Mouse (Mus musculus) kidney, adult 9 months (tissue): ENCODE measurements around the gene C1qtnf4.
A peak's percentile ranks its signal among the peaks of the same experiment; 100 is the strongest.
"Not testable (repeated sequence)": the region's sequence is repeated elsewhere in the genome, so short reads cannot be mapped to it uniquely, and the experiment has no call there.

ENCODE experiments used
- DNase-seq: peaks from one replicate; pipeline ENCODE4 v3.0.0; 2022

C1qtnf4 gene

GRCm38 (mm10) chr2:90887627-90888026 lies 2.0 kb downstream of the C1qtnf4 start:
- no peak for DNase-seq

- DNase-seq = peak; percentile 34
Observed at GRCm38 (mm10) chr2:90889550-90890548, 4.2 kb downstream of the C1qtnf4 start.

GRCm38 (mm10) chr2:90893673-90894298 lies 8.1 kb downstream of the C1qtnf4 start:
- DNase-seq = no peak

GRCm38 (mm10) chr2:90894299-90894677 lies 8.6 kb downstream of the C1qtnf4 start:
- not testable (repeated sequence) for DNase-seq

- DNase-seq = no peak
Observed at GRCm38 (mm10) chr2:90903398-90903797, 17.7 kb downstream of the C1qtnf4 start.

GRCm38 (mm10) chr2:90904076-90904855 lies 18.6 kb downstream of the C1qtnf4 start, which contains the start of the genes Kbtbd4 and Ndufs3:
Gene Kbtbd4 (plus strand): TSS chr2:90904740.
Gene Ndufs3 (minus strand): TSS chr2:90904827.
- peak; percentile 92 for DNase-seq

DNA sequence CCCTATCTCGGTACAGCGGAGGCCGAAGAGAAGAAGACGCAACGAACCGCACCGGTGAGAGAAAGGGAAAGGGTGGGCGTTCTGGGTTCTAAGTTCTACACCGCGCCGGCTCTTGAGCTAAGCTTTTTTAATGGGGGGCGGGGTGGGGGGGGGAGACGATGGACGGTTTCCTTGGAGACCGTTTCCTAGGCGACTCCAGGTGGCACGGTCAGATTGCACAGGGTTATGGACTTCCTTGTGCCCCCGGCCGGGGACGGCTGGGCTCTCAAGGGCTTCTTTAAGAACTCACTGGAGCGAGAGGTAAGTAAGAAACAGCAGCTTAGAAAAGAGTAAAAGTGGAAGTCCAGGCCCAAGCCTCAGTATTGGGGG lies 19.2 kb downstream of the C1qtnf4 start:
- DNase-seq = no peak

GRCm38 (mm10) chr2:90906721-90907120 lies 21.1 kb downstream of the C1qtnf4 start:
- no peak for DNase-seq

DNA sequence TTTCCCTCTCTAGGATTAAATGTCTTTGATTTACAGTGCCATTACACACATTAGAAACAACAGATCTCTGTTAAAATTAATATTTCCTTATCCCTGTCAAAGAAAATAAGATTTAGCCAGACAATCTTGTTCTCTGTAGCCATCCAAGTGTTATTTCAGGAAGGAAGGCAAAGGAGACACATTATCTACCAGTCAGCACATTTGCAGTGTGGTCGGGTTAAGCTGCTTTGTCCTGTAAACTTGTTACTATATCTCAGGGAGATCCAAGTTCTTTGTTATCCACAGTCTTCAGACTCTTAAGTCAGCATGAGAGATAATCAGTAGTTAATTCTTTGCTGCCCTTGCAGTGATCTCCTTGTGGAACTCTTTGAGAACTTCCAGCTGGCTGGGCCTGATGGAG lies 25.2 kb downstream of the C1qtnf4 start:
- DNase-seq = no peak

GRCm38 (mm10) chr2:90911668-90912067 lies 26.0 kb downstream of the C1qtnf4 start:
- no peak for DNase-seq

DNA sequence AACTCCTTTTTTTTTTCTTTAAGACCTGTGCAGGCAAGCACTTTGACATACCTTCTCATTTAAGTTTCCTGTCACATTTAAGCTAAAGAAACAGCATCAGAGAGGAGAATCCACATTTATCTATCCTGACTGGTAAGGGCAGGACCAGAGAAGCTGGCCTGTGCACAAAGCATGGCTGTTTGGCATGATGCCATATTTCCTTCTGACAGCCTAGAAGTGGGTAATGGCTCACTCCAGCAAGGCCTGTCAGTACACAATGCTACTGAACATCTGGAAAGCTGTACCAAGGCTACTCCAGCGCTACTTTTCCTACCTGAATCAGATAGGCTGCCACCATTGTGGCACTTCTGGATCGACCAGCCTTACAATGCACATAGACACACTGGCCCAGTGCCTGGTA lies 28.0 kb downstream of the C1qtnf4 start:
- DNase-seq = peak; percentile 63

DNA sequence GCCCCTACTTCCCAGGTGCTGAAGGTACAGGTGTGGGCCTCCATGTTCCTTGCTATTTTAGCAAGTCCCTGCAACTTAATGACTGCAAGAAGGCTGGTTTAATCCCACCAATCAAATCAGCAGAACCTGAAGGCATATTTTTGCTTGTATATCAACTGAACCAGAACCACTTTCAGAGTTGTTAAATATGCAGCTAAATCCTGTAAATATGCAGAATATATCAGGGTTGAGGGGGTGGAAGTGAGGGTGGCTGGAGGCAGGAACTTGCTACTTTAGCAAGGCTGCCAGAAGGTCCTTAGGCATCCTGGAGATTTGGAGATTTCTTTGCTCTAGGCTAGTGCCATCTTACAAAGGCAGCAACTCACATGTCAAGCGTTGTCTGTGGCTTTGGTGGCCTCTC lies 29.9 kb downstream of the C1qtnf4 start:
- no peak for DNase-seq

- DNase-seq = no peak
Observed at GRCm38 (mm10) chr2:90916560-90917232, 31.0 kb downstream of the C1qtnf4 start.

DNA sequence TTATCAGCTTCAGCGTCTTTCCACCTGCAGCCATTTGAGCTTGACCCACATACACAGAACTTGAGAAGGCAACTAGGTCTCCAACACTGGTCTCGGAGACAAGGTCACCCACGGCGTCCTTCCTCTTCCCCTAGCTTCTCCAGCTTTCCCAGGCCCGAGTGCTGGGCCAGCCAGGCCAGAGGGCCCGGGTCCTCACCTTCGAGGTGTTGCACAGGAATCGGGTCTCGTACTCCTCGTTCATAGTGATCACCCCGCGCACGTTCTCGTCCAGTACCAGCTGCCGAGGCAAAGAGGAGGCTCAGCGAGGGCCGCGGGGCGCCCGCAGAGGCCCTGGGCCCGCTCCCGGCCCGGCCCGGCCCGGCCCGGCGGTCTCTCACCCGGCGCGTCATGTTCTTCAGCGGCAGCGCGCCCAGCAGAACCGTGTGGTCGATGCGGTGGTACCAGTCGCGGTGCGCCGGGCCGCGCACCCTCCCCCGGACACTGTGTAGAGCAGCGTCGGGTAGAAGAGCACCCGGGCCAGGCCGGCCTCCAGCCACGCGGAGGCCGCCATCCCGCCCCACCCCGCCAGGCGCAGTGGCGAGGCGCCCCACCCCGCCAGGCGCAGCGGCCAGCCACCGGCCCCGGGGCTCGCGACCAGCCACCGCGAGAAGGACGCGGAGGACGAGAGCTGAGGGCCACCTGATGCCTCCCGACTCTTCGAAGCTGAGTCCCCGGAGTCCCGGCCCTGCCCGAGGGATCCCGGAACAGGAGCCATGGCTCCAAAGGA lies 31.8 kb downstream of the C1qtnf4 start:
- DNase-seq = peak; percentile 63

GRCm38 (mm10) chr2:90917999-90918698 lies 32.5 kb downstream of the C1qtnf4 start:
- DNase-seq = peak; percentile 92

- no peak for DNase-seq
Observed at GRCm38 (mm10) chr2:90921178-90921577, 35.5 kb downstream of the C1qtnf4 start.

GRCm38 (mm10) chr2:90922636-90923035 lies 37.0 kb downstream of the C1qtnf4 start:
- no peak for DNase-seq

- DNase-seq = no peak
Observed at GRCm38 (mm10) chr2:90928566-90928965, 42.9 kb downstream of the C1qtnf4 start.

- DNase-seq = no peak
Observed at GRCm38 (mm10) chr2:90931829-90932228, 46.2 kb downstream of the C1qtnf4 start.

DNA sequence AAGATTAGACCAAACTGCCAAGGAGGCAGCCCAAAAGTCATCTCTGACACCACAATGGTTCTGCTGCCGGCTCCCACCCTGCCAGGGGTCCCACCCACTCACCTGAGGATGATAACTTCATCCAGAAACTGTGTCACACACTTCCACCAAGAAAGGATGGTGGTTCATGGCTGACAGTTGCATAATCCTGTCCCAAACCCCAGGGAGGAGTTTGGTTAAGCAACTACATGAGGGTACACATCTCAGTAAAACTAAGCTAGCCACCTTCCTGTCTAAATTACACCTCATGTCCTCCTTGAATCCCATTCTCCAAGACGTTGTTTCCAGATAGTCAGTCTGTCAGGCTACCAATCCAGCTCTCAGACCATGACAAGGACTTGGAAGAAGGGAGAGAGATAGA lies 46.6 kb downstream of the C1qtnf4 start:
- DNase-seq = no peak

DNA sequence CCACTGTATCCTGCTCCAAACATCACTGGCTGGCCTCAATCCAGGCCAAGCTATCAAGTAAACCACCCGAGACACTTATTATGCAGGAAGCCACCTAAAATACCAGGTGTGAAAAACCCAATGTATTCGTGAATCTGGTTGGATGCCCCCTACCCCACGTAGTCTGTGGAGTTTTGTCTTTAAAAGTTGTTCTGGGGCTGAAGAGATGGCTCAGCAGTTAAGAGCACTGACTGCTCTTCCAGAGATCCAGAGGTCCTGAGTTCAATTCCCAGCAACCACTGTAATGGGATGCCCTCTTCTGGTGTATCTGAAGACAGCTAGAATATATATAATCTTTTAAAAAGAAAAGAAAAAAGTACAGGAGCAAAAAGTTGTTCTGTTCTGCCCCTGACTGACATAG lies 52.7 kb downstream of the C1qtnf4 start:
- no peak for DNase-seq
